Mouse (Mus musculus) spleen, adult 2 months (tissue): ENCODE results near the gene Ctsh.

ENCODE experiments used
- CTCF ChIP-seq: fragments of 200-500 bp; IDR thresholded peaks from 2 replicates; pipeline ENCODE4 v1.5.1; 2011; ENCODE audit warnings: mild to moderate bottlenecking, inconsistent platforms; ENCODE audit not compliant: insufficient read depth, insufficient read length, insufficient replicate concordance; ENCODE audit errors: extremely low read depth
- POLR2A ChIP-seq: fragments of 200-500 bp; IDR thresholded peaks from 2 replicates; pipeline ENCODE4 v1.6.1; 2011; ENCODE audit warnings: low read depth, low read length, inconsistent platforms

GRCm38 (mm10) chr9:90016204-90016603 lies 37.7 kb upstream of the Ctsh start:
- TF ChIP-seq CTCF, result no peak
- TF ChIP-seq POLR2A, result no peak
